Mouse (Mus musculus): ENCODE data around the gene Trpt1. TPM values are rescaled to one million over a fixed set of nuclear protein-coding genes. Genes with fewer than 3 reads are reported as not detected.
A peak's percentile ranks its signal among the peaks of the same experiment; 100 is the strongest.

Gene Trpt1
- 15.6 and 15.8 TPM in 2 replicates for polyA plus RNA-seq (2015; fragmentation: Nextera tagmentation; extraction: Ambion mirVana)

DNA sequence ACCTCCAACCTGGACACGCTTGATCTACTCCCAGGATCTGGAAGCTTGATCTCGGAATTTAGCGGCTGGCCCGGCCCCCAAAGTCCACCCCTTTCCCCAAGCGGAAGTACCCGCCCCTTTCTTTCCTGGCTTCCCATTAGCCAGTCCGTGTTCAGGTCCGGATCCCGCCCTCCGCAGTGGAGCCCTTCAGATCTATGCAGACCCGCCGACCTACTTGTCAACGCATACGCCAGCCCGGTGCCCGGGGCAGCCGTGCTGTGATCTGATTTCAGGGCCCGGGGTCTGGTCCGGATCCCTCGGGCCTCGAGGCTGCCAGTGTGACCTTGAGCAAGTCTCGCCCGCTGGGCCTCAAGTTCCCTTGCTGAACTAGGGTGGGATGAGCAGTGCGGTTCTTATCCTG lies at the start of gene Trpt1, which contains the start of gene Nudt22:
TSS of gene Trpt1 (plus strand) at position 126 of the 400 bp plus-strand sequence.
TSS of gene Nudt22 (minus strand) at position 112 of the 400 bp plus-strand sequence.
- H3K4me3 ChIP-seq (replicated peaks), result peak within 1 kb of the TSS; percentile 66
- H3K4me1 ChIP-seq (replicated peaks), result peaks cover 45% of the 10 kb centered on the region
- peak; percentile 76 for ATAC-seq
- H3K27ac ChIP-seq, result peak within 1 kb of the TSS; percentile 74
- peak within 1 kb of the TSS; percentile 84 for H3K4me2 ChIP-seq (replicated peaks)
- WGBS, result 0% methylated on average over 24 of the region's 24 CpGs
- no peaks in the 10 kb centered on the region for H3K9me3 ChIP-seq
- H3K36me3 ChIP-seq, result peaks cover 29% of the 10 kb centered on the region
- H3K27me3 ChIP-seq, result no peaks in the 10 kb centered on the region
- H3K9ac ChIP-seq (replicated peaks), result peak within 1 kb of the TSS; percentile 81

DNA sequence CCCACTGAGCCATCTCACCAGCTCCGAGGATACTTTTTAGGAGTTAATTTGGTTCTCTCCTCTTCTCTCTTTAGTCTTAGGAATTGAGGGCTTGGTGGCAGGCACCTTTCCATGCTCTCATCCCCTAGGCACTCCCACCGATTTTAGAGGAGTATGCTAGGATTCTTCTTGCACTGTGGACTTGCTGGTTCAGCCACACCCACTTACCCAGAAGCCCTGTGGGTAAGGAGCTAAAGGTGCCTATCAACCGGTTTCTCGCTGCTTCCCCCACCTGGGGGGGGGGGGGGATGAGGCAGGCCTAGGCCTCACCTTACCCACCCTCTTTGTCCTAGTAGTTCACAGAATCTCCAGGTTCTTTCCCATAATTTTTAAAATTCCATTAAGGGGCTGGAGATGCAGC lies 48.2 kb upstream of the Trpt1 start:
- Histone ChIP-seq H3K4me2 (replicated peaks) (no peak overlapping the region), H3K27me3 (no peaks in the 10 kb centered on the region), H3K9ac (replicated peaks) (no peak overlapping the region), H3K4me1 (replicated peaks) (peaks cover 31% of the 10 kb centered on the region), H3K36me3 (peaks cover 4% of the 10 kb centered on the region; the same call in 1 of the 2 replicates), H3K27ac (no peak overlapping the region), H3K4me3 (replicated peaks) (no peak overlapping the region), H3K9me3 (no peaks in the 10 kb centered on the region)
- 64% methylated on average over 4 of the region's 4 CpGs for WGBS
- ATAC-seq, result no peak

DNA sequence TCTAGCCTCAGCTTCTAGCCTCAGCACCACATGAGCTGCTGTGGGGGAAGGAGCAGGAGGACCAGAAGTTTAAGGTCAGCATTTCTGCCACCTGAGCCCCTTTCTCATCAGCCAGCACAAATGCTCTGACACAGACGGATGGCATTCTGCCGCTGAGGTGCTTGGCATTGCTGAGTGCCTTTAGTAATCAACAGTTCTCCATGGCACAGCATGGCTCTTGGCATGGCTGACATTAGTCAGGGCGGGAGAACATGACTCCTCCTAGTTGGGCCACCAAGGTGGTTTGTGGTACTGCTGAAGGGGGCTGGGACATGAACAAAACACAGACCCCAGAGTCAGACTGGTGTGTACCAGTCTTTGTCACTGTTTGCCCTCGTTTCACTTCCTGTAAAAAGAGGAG lies 47.7 kb upstream of the Trpt1 start:
- no peaks in the 10 kb centered on the region for H3K27me3 ChIP-seq
- peaks cover 31% of the 10 kb centered on the region for H3K4me1 ChIP-seq (replicated peaks)
- no peak overlapping the region for H3K4me3 ChIP-seq (replicated peaks)
- no peaks in the 10 kb centered on the region for H3K9me3 ChIP-seq
- 86% methylated on average over 4 of the region's 4 CpGs for WGBS
- no peak overlapping the region for H3K4me2 ChIP-seq (replicated peaks)
- no peak overlapping the region for H3K27ac ChIP-seq
- peaks cover 4% of the 10 kb centered on the region; the same call in 1 of the 2 replicates for H3K36me3 ChIP-seq
- ATAC-seq, result no peak
- H3K9ac ChIP-seq (replicated peaks), result no peak overlapping the region

DNA sequence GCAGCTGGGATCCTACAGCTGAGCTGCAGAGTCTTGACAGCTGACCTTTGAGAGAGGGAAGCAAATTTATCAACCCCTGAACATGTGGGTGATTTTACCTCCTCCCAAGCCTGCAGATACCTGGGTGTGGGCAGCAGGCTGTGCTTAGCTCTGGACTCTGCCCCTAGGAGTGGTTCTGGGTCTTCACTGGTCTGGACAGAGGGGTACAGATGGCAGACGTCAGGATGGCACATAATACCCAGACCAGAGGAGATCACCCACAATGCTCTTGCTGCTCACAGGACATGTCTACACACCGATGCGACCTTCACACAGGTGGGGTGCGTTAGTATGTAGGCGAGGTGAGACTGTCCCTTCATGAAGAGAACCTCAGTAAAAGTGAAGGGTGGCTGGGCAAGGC lies 46.4 kb upstream of the Trpt1 start:
- Histone ChIP-seq H3K36me3 (peaks cover 9% of the 10 kb centered on the region; the same call in 1 of the 2 replicates), H3K4me2 (replicated peaks) (peak overlapping the region; percentile 99; the same call in 1 of the 2 replicates), H3K27me3 (no peaks in the 10 kb centered on the region), H3K9ac (replicated peaks) (no peak overlapping the region), H3K27ac (no peak overlapping the region), H3K4me1 (replicated peaks) (peaks cover 25% of the 10 kb centered on the region), H3K4me3 (replicated peaks) (no peak overlapping the region; the same call in 1 of the 2 replicates), H3K9me3 (no peaks in the 10 kb centered on the region)
- ATAC-seq, result no peak
- 91% methylated on average over 5 of the region's 5 CpGs for WGBS

DNA sequence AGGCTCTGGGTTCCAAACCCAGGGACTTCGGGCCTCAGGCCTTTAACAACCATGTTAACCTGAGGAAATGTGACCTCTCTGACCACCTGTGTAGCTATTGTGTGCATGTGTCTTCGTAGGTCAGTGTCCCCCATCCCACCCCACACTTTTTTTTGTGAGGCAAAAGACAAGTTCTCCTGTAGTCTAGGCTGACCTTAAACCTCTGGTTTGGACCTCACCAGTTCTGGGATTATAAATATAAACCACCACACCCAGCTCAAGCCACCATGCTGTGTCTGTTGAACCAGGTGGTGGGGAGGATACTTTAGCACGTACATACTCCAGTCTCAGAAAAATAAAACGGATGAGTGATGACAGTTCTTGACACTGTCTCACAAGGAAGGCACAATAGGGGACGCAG lies 46.0 kb upstream of the Trpt1 start:
- WGBS, result 53% methylated on average over 5 of the region's 5 CpGs
- H3K4me1 ChIP-seq (replicated peaks), result peaks cover 25% of the 10 kb centered on the region
- peak overlapping the region; percentile 97 for H3K27ac ChIP-seq
- H3K9me3 ChIP-seq, result no peaks in the 10 kb centered on the region
- no peak for ATAC-seq
- peak overlapping the region; percentile 99 for H3K4me2 ChIP-seq (replicated peaks)
- H3K4me3 ChIP-seq (replicated peaks), result peak overlapping the region; percentile 62
- peaks cover 12% of the 10 kb centered on the region; the same call in 1 of the 2 replicates for H3K36me3 ChIP-seq
- peak overlapping the region; percentile 84 for H3K9ac ChIP-seq (replicated peaks)
- H3K27me3 ChIP-seq, result no peaks in the 10 kb centered on the region

DNA sequence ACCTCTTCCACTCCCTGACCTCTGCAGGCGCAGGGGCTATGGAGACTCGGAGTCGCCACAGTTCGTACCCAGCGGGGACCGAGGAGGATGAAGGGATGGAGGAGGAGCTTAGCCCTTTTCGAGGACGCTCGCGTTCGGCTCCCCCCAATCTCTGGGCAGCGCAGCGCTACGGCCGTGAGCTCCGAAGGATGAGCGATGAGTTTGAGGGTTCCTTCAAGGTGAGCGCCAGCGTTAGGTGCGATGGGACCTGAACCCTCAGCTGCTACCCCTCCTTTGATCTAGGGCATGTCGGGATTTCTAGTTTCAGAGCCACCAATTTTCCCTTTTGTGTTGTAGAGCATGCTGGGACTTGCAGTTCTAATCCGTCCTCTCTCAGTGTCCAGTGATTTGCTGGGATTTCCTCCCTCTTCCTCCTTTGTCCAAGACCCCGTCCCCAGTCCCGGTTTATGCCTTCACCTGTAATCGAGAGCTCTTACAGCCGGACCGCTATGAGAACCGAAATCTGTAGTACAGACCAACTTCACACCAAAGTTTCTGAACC lies 45.2 kb upstream of the Trpt1 start:
- H3K4me3 ChIP-seq (replicated peaks), result peak overlapping the region; percentile 62
- ATAC-seq, result peak; percentile 52
- under 1% methylated on average over 28 of the region's 28 CpGs for WGBS

DNA sequence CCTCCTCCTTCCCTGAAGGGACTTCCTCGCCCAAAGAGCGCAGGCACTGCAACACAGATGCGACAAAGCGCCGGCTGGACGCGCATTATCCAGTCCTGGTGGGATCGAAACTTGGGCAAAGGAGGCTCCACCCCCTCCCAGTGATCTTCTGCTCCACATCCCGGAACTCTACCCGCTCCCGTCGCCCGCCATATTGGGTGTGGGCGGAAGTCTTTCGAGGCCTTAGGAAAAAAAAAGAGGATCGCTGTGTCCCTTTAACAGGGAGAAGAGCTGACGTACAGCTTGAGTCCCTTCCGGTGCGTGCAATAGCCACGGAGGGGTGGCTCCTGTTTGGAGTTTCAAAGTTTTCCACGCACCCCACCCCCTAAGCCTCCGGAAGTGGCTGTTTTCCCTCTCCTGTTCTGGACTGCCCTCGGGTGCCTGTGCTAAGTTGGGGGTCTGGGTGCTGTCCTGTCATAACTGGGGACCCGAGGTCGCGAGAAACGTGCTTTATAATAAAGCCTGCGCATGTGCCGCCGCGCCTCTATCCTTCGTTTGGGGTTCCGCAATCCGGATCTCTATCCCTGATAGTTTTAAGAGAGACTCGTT lies 44.5 kb upstream of the Trpt1 start:
- ATAC-seq, result peak; percentile 84
- H3K9me3 ChIP-seq, result no peaks in the 10 kb centered on the region
- H3K36me3 ChIP-seq, result peaks cover 17% of the 10 kb centered on the region; the same call in 1 of the 2 replicates
- peak overlapping the region; percentile 62 for H3K4me3 ChIP-seq (replicated peaks)
- WGBS, result under 1% methylated on average over 35 of the region's 35 CpGs
- H3K4me1 ChIP-seq (replicated peaks), result peaks cover 25% of the 10 kb centered on the region
- peak overlapping the region; percentile 84 for H3K9ac ChIP-seq (replicated peaks)
- H3K27me3 ChIP-seq, result no peaks in the 10 kb centered on the region
- H3K27ac ChIP-seq, result peak overlapping the region; percentile 97
- peak overlapping the region; percentile 99 for H3K4me2 ChIP-seq (replicated peaks)

More for the DNA sequence above, 45.2 kb upstream of the Trpt1 start:
- Histone ChIP-seq H3K4me1 (replicated peaks) (peaks cover 25% of the 10 kb centered on the region), H3K36me3 (peaks cover 15% of the 10 kb centered on the region; the same call in 1 of the 2 replicates), H3K27me3 (no peaks in the 10 kb centered on the region), H3K4me2 (replicated peaks) (peak overlapping the region; percentile 99), H3K9ac (replicated peaks) (peak overlapping the region; percentile 84), H3K27ac (peak overlapping the region; percentile 97), H3K9me3 (no peaks in the 10 kb centered on the region)

DNA sequence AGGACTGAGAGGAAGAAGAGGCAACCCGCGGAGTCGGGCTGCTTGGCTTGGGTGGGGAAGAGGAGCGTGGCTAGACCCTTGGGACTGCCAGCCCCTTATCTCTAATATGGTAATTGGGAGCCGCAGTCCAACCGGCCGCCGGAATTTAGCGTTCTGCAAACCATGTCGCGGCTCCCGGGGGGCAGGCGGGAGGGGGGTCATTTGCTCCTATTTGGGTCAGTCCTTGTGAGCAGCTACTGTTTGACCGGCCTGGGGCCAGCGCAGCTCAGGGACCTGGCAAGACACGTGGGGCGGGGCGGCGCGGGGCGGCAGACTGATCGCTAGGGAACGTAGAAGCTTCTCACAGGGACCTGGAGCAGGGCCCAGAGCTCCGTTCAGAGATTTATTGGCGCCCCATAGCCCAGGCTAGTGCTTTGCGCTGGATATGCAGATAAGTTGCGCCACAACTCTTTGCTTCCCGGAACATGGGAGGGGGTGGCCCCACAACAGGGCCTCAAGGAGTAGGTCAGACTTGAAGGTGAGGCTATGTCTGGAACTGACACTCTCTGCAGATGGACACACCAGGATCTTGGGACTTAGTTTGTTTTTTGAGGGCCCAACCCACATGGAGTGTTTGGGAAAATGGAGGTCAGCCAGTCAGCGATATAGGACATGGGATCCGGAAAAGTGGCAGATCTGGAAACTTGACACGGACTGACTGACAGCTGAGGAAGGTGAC lies 43.8 kb upstream of the Trpt1 start:
- ATAC-seq, result peak; percentile 27
- WGBS, result 4% methylated on average over 30 of the region's 31 CpGs
- H3K27ac ChIP-seq, result peak overlapping the region; percentile 97
- no peaks in the 10 kb centered on the region for H3K27me3 ChIP-seq
- H3K9me3 ChIP-seq, result no peaks in the 10 kb centered on the region
- peak overlapping the region; percentile 99 for H3K4me2 ChIP-seq (replicated peaks)
- peak overlapping the region; percentile 84 for H3K9ac ChIP-seq (replicated peaks)
- H3K36me3 ChIP-seq, result peaks cover 17% of the 10 kb centered on the region; the same call in 1 of the 2 replicates
- peak overlapping the region; percentile 62 for H3K4me3 ChIP-seq (replicated peaks)
- H3K4me1 ChIP-seq (replicated peaks), result peaks cover 25% of the 10 kb centered on the region

DNA sequence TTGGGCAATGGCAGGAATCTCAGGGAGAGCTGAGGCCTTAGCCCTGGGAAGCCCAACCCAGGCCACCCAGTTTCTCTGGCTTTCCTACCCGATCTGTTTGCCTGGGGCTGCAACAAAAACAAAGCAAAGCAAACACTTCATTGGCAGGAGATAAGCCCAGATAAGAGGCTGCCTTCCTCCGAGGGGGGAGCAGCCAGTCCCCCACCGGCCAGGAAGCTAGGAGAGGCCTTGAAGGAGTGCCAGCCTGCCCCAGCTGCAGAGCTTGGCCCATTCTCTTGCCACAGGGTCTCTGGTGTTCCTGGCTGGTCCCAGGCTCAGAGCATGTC lies 43.3 kb upstream of the Trpt1 start:
- 37% methylated on average over 3 of the region's 3 CpGs for WGBS
- Histone ChIP-seq H3K4me3 (replicated peaks) (peak overlapping the region; percentile 62), H3K4me1 (replicated peaks) (peaks cover 25% of the 10 kb centered on the region), H3K9ac (replicated peaks) (peak overlapping the region; percentile 84), H3K27ac (peak overlapping the region; percentile 97), H3K4me2 (replicated peaks) (peak overlapping the region; percentile 99), H3K36me3 (peaks cover 17% of the 10 kb centered on the region; the same call in 1 of the 2 replicates), H3K27me3 (no peaks in the 10 kb centered on the region), H3K9me3 (no peaks in the 10 kb centered on the region)
- no peak for ATAC-seq

DNA sequence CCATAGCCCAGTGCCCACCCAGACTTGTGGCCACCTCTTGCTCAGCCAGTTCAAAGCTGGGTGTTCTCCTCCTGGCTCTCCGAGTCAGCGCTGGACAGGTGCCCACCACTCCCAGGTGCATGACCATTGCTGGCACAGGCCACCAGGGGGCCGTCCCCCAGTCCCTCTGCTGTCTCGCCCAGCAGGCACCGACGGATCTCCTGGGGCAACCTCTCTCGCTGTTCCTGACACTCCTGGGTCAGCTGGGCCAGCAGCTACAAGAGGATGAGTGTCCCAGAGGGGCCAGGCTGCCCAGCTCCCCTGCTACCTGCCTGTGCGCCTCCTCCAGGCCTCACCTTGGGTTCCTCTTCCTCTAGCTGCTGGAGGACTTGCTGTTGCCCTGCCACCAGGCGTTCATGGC lies 41.9 kb upstream of the Trpt1 start:
- no peak overlapping the region for H3K9ac ChIP-seq (replicated peaks)
- no peak overlapping the region for H3K4me3 ChIP-seq (replicated peaks)
- H3K36me3 ChIP-seq, result peaks cover 17% of the 10 kb centered on the region; the same call in 1 of the 2 replicates
- no peaks in the 10 kb centered on the region for H3K27me3 ChIP-seq
- H3K27ac ChIP-seq, result no peak overlapping the region
- peaks cover 25% of the 10 kb centered on the region for H3K4me1 ChIP-seq (replicated peaks)
- H3K4me2 ChIP-seq (replicated peaks), result no peak overlapping the region
- ATAC-seq, result no peak
- 57% methylated on average over 9 of the region's 9 CpGs for WGBS
- no peaks in the 10 kb centered on the region for H3K9me3 ChIP-seq

DNA sequence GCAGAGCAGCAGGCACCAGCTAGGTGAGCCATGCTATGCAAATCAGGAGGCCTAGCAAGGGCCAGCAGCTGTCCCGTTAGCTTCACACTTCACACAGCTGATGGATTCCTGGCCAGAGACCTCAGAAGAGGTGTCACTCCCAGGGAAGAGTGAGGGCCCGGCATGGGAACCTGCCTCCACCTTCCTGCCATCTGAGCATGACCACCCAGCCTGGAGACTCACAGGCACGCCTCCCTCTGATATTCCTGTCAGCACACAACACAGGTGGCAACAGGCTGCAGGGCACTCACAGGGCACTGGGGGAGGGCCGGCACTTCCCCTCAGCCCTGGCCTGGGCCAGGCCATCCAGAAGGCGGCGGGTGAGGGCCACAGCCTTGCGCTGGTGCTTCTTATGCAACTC lies 40.5 kb upstream of the Trpt1 start:
- Histone ChIP-seq H3K27ac (no peak overlapping the region), H3K9ac (replicated peaks) (no peak overlapping the region), H3K4me2 (replicated peaks) (no peak overlapping the region), H3K4me1 (replicated peaks) (peaks cover 15% of the 10 kb centered on the region), H3K4me3 (replicated peaks) (no peak overlapping the region), H3K9me3 (no peaks in the 10 kb centered on the region), H3K36me3 (peaks cover 20% of the 10 kb centered on the region; the same call in 1 of the 2 replicates), H3K27me3 (no peaks in the 10 kb centered on the region)
- no peak for ATAC-seq
- 94% methylated on average over 7 of the region's 7 CpGs for WGBS

DNA sequence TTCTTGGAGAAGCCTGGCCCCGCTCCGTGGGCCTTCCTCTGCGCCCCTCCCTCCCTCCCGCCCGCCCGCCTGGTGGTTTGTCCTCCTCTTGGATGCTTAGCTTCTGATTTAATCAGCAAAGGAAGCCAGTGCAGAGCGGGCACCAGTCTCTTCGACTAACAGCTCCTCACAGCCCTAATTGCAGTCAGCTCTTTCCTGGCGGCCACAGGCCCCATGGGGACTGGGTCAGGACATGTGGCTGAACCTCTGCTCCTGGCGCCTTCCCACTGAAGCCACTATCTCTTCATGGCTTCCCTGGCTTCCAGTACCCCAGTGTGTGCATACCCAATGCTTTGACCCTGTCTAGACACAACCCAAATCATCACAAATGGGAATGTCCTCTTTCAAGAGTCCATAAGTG lies 39.5 kb upstream of the Trpt1 start:
- Histone ChIP-seq H3K27ac (no peak overlapping the region), H3K9ac (replicated peaks) (no peak overlapping the region), H3K36me3 (peaks cover 20% of the 10 kb centered on the region; the same call in 1 of the 2 replicates), H3K27me3 (no peaks in the 10 kb centered on the region), H3K4me1 (replicated peaks) (peaks cover 14% of the 10 kb centered on the region), H3K4me2 (replicated peaks) (no peak overlapping the region), H3K4me3 (replicated peaks) (no peak overlapping the region), H3K9me3 (no peaks in the 10 kb centered on the region)
- WGBS, result 73% methylated on average over 10 of the region's 10 CpGs
- ATAC-seq, result no peak
